Mouse (Mus musculus) small intestine, adult 2 months (tissue): ENCODE results near the gene Mxd3.

Experiments
- CTCF ChIP-seq: fragments of 200-500 bp; IDR thresholded peaks from 2 replicates; pipeline ENCODE4 v1.5.1; 2012; ENCODE audit warnings: low read depth, mild to moderate bottlenecking, control low read depth, inconsistent platforms, low read length, moderate library complexity, mixed read lengths; ENCODE audit not compliant: insufficient replicate concordance, insufficient read length; ENCODE audit errors: extremely low read depth
- POLR2A ChIP-seq: fragments of 200-500 bp; IDR thresholded peaks from 2 replicates; pipeline ENCODE4 v1.6.1; 2012; ENCODE audit warnings: low read depth, mild to moderate bottlenecking, control low read depth, inconsistent platforms, low read length, moderate library complexity

- TF ChIP-seq CTCF (no peak), POLR2A (no peak)
Measured at GRCm38 (mm10) chr13:55375877-55376276, 46.3 kb upstream of the Mxd3 start.
